Mouse (Mus musculus): ENCODE measurements around the gene Cmtm4. TPM values are rescaled to one million over a fixed set of nuclear protein-coding genes. Genes with fewer than 3 reads are reported as not detected.

Gene Cmtm4
- 4.6 and 4.8 TPM in 2 replicates for polyA plus RNA-seq (2015; fragmentation: Nextera tagmentation; extraction: Ambion mirVana)

DNA sequence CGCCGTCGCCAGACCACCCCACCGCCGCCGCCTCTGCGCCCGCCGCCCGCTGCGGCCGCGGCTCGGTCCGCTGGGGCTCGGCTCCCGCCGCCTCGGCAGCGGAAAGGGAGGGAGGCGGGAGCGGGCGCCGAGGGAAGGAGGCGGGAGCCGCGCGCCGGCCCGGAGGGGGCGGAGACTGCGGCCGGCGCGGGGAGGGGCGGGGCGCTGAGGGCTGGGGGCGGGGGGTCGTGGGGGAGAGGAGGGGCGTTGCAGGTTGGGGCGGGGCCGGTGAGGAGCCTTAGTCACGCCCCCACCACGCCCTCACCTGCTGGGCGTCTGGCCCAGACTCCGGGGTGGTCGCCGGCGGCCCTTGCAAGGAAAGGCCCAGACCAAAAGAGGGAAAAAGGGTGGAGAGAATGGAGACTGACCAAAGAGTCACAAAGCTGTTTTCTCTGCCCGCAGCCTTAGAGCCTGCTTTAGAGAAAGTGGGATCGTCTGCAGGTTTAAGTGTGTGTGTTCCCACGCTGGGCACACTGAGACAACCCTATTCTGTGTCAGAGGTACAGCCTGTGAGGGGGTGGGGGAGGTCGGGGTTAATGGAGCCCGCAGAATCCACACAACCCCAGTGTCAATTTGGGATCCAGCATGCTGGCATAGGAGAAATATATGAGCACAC lies at the start of gene Cmtm4:
Gene Cmtm4 (minus strand): TSS at position 105 of the 655 bp plus-strand sequence.
- Histone ChIP-seq H3K4me1 (replicated peaks; ENCODE audit: control insufficient read depth, insufficient read depth) (no peaks in the 10 kb centered on the region), H3K27ac (replicated peaks) (peak within 1 kb of the TSS; percentile 95), H3K4me2 (replicated peaks; ENCODE audit: low read depth) (peak within 1 kb of the TSS; percentile 93), H3K27me3 (ENCODE audit: control insufficient read depth, insufficient read depth, low read length) (no peaks in the 10 kb centered on the region), H3K9me3 (ENCODE audit: control insufficient read depth, low read length) (no peaks in the 10 kb centered on the region), H3K9ac (ENCODE audit: low read length) (peak within 1 kb of the TSS; percentile 89), H3K4me3 (ENCODE audit: low read depth, low read length) (peak within 1 kb of the TSS; percentile 93), H3K36me3 (ENCODE audit: control insufficient read depth, insufficient read depth, low read length) (no peaks in the 10 kb centered on the region)
- WGBS = 4% methylated on average over 18 of the region's 54 CpGs
- TF ChIP-seq CTCF (IDR thresholded peaks at IDR 0.05; ENCODE audit: low read depth) (no peak), EP300 (optimal IDR thresholded peaks at IDR 0.05) (no peak)
- DNase-seq (ENCODE audit: low spot score) (peak; percentile 84), ATAC-seq (ENCODE audit: low FRiP score, low TSS enrichment) (peak; percentile 80)

DNA sequence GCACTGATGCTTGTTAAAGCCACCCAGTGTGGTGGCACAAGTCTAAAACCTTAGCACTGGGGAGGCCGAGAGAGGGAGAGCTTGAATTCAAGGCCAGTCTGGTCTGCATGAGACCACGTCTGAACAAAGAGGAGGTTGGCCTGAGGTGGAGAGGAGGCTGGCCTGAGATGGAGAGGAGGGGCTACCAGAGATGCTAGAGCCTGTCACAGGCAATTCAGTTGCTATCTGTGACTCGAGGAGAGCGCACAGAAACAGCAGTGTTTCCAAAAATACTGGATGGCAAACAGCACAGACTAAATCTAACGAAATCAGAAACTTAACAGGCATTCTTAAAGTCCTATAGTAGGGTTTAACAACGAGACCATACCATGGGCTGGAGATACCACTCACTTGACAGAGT lies 49.6 kb upstream of the Cmtm4 start:
- ATAC-seq (ENCODE audit: low FRiP score, low TSS enrichment) = no peak
- no peak overlapping the region for H3K4me3 ChIP-seq (ENCODE audit: low read depth, low read length)

DNA sequence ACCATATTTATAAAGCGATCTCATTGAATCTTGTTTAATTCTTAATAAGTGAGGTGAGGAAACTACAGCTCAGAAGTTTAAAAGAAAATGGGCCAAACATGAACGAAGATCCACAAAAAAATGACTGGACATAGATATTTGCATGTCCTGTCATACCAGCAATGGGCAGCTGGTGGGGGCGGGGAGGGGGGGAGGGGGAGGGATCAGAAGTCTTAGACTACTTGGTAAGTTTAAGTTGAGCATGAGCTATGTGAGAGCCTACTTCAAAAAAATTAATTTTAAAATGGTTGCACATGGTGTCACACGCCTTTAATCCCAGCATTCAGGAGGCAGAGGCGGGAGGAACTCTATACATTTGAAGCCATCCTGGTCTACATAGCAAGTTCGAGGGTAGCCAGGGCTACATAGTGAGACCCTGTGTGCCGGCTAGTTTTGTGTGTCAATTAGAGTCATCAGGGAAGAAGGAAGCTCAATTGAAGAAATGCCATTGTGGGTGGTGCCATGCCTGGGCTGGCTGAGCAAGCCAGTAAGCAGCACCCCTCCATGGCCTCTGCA lies 47.6 kb upstream of the Cmtm4 start:
- TF ChIP-seq CTCF (IDR thresholded peaks at IDR 0.05; ENCODE audit: low read depth) (no peak), EP300 (optimal IDR thresholded peaks at IDR 0.05) (no peak)
- no peak overlapping the region for H3K9ac ChIP-seq (ENCODE audit: low read length)
- peak overlapping the region; percentile 84 for H3K4me3 ChIP-seq (ENCODE audit: low read depth, low read length)
- H3K27ac ChIP-seq (replicated peaks) = no peak overlapping the region; the same call in 1 of the 2 replicates
- DNase-seq (ENCODE audit: low spot score) = no peak
- 67% methylated on average over 7 of the region's 7 CpGs for WGBS
- H3K4me1 ChIP-seq (replicated peaks; ENCODE audit: control insufficient read depth, insufficient read depth) = peaks cover 2% of the 10 kb centered on the region; the same call in 1 of the 2 replicates
- peaks cover 19% of the 10 kb centered on the region for H3K36me3 ChIP-seq (ENCODE audit: control insufficient read depth, insufficient read depth, low read length)
- no peaks in the 10 kb centered on the region for H3K27me3 ChIP-seq (ENCODE audit: control insufficient read depth, insufficient read depth, low read length)
- no peaks in the 10 kb centered on the region for H3K9me3 ChIP-seq (ENCODE audit: control insufficient read depth, low read length)
- peak overlapping the region; percentile 59 for H3K4me2 ChIP-seq (replicated peaks; ENCODE audit: low read depth)
- ATAC-seq (ENCODE audit: low FRiP score, low TSS enrichment) = peak; percentile 4; the same call in 1 of the 2 replicates

More for the DNA sequence above, 49.6 kb upstream of the Cmtm4 start:
- DNase-seq (ENCODE audit: low spot score) = no peak
- Histone ChIP-seq H3K4me2 (replicated peaks; ENCODE audit: low read depth) (no peak overlapping the region), H3K9ac (ENCODE audit: low read length) (no peak overlapping the region), H3K27ac (replicated peaks) (no peak overlapping the region), H3K27me3 (ENCODE audit: control insufficient read depth, insufficient read depth, low read length) (no peaks in the 10 kb centered on the region), H3K9me3 (ENCODE audit: control insufficient read depth, low read length) (no peaks in the 10 kb centered on the region), H3K36me3 (ENCODE audit: control insufficient read depth, insufficient read depth, low read length) (0 out of 2 replicates have a peak, but pooled peaks cover 2% of the 10 kb centered on the region), H3K4me1 (replicated peaks; ENCODE audit: control insufficient read depth, insufficient read depth) (peaks cover 2% of the 10 kb centered on the region; the same call in 1 of the 2 replicates)
- 61% methylated on average over 6 of the region's 6 CpGs for WGBS
- TF ChIP-seq EP300 (optimal IDR thresholded peaks at IDR 0.05) = no peak
- TF ChIP-seq CTCF (IDR thresholded peaks at IDR 0.05; ENCODE audit: low read depth) = no peak

DNA sequence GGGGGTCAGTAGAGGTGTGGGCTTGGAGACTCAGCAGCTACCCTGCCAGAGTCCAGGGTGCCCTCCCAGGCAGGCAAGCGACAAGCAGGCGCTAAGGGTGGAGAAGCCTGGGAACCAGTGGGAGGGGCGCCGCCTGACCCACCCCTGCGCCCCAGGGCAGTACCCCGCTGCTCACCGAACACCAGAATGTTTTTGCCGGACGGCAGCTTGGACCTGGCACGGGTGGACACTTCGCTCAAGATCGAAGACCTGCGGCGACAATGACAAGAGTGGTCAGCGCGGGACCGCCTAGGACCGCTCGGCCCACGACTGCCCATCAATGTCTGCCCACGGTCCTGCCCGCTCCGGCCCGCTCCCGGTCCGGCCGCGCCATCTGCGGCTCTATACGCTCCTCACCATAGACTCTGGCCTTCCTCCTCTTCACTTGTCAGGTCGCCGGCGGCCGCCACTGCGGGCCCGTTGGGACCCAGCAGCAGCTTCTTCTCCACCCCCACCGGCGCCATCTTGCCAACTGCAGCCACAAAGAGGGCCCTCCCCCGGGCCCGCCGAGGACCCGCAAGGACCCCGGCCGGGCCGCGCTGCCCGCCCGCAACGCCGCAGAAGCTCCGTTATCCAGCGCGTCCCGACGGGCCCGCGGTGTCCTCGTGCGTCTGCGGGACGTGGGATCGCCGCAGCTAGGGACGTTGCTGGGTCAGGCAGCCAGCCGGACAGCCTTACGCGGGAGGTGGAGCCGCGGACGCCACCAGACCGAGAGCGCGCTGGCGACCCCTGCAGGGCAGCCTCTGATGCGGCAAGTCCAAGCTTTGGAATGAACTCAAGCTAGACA lies 46.9 kb upstream of the Cmtm4 start, which contains the start of gene Dync1li2:
Gene Dync1li2 (minus strand): TSS at position 749 of the 826 bp plus-strand sequence.
- DNase-seq (ENCODE audit: low spot score) (peak; percentile 96), ATAC-seq (ENCODE audit: low FRiP score, low TSS enrichment) (peak; percentile 82)
- Histone ChIP-seq H3K4me2 (replicated peaks; ENCODE audit: low read depth) (peak within 1 kb of the TSS; percentile 59), H3K27ac (replicated peaks) (peak within 1 kb of the TSS; percentile 90), H3K4me3 (ENCODE audit: low read depth, low read length) (peak within 1 kb of the TSS; percentile 84), H3K36me3 (ENCODE audit: control insufficient read depth, insufficient read depth, low read length) (peaks cover 21% of the 10 kb centered on the region), H3K9me3 (ENCODE audit: control insufficient read depth, low read length) (no peaks in the 10 kb centered on the region), H3K9ac (ENCODE audit: low read length) (peak within 1 kb of the TSS; percentile 81), H3K27me3 (ENCODE audit: control insufficient read depth, insufficient read depth, low read length) (no peaks in the 10 kb centered on the region), H3K4me1 (replicated peaks; ENCODE audit: control insufficient read depth, insufficient read depth) (peaks cover 2% of the 10 kb centered on the region; the same call in 1 of the 2 replicates)
- under 1% methylated on average over 66 of the region's 75 CpGs for WGBS
- TF ChIP-seq CTCF (IDR thresholded peaks at IDR 0.05; ENCODE audit: low read depth) (peak; percentile 94), EP300 (optimal IDR thresholded peaks at IDR 0.05) (peak; percentile 95)

DNA sequence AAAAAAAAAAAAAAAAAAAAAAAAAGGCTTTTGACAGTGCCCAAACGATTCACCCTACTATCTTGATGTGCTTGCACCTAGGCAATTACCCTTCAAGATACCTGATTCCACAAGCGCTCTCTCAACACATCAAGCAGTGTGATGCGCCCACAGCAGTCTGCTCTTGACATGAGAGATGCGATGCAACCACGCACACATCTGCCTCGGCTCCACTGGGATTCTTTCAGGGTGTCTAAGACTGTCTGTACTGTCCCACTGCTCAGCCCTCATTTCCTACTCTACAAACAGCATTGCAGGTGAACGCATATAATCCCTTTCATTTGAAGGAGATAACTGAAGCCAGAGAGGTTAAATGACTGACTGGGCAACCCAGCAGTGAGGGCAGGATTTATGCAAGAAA lies 46.0 kb upstream of the Cmtm4 start:
- H3K4me2 ChIP-seq (replicated peaks; ENCODE audit: low read depth) = peak overlapping the region; percentile 59
- no peaks in the 10 kb centered on the region for H3K27me3 ChIP-seq (ENCODE audit: control insufficient read depth, insufficient read depth, low read length)
- peak overlapping the region; percentile 84 for H3K4me3 ChIP-seq (ENCODE audit: low read depth, low read length)
- H3K9me3 ChIP-seq (ENCODE audit: control insufficient read depth, low read length) = no peaks in the 10 kb centered on the region
- DNase-seq (ENCODE audit: low spot score) = no peak
- H3K27ac ChIP-seq (replicated peaks) = no peak overlapping the region
- H3K9ac ChIP-seq (ENCODE audit: low read length) = peak overlapping the region; percentile 81
- peaks cover 2% of the 10 kb centered on the region; the same call in 1 of the 2 replicates for H3K4me1 ChIP-seq (replicated peaks; ENCODE audit: control insufficient read depth, insufficient read depth)
- WGBS = 54% methylated on average over 7 of the region's 7 CpGs
- ATAC-seq (ENCODE audit: low FRiP score, low TSS enrichment) = no peak
- no peak for TF ChIP-seq CTCF (IDR thresholded peaks at IDR 0.05; ENCODE audit: low read depth)
- no peak for TF ChIP-seq EP300 (optimal IDR thresholded peaks at IDR 0.05)
- H3K36me3 ChIP-seq (ENCODE audit: control insufficient read depth, insufficient read depth, low read length) = peaks cover 23% of the 10 kb centered on the region

All from stomach, postnatal 0 days (tissue).